Mouse (Mus musculus) liver, embryonic 14 days (tissue): ENCODE results near the gene Pax8. TPM values are rescaled to one million over a fixed set of nuclear protein-coding genes. Genes with fewer than 3 reads are reported as not detected.

ENCODE experiments used
- polyA plus RNA-seq: library from polyadenylated mRNA; depleted of rRNA; stranded (reverse); fragments of >200 nt; gene quantifications from 2 replicates; pipeline ENCODE4 v1.2.3, GENCODE M21; 2012; rRNA removed

Gene Pax8
- 0.02 and 0.07 TPM in 2 replicates for polyA plus RNA-seq

GRCm38 (mm10) chr2:24475420-24475819 is at the start of gene Pax8:
TSS of gene Pax8 (minus strand) at chr2:24475599.

Other genes with a start within 250 kb of the Pax8 start
- gene Il1f5, start 198.6 kb downstream of the Pax8 start, polyA plus RNA-seq: not detected in 2 replicates
- not detected in 2 replicates for gene Il1f10, start 184.4 kb downstream of the Pax8 start, polyA plus RNA-seq
- gene Il1rn, start 138.7 kb downstream of the Pax8 start, polyA plus RNA-seq: 3.7 and 4.7 TPM in 2 replicates
- 6.9 and 7.8 TPM in 2 replicates for gene Psd4, start 108.0 kb downstream of the Pax8 start, polyA plus RNA-seq